Mouse (Mus musculus) hindbrain, embryonic 13.5 days (tissue): ENCODE results near the gene Dnase1. TPM values are rescaled to one million over a fixed set of nuclear protein-coding genes. Genes with fewer than 3 reads are reported as not detected.

ENCODE experiments used
- microRNA-seq: library from miRNA; unstranded; fragments of <30 nt; microRNA quantifications from one replicate; pipeline ENCODE4, GENCODE M21; 2016
- polyA plus RNA-seq: library from polyadenylated mRNA; unstranded; fragments of >200 nt; fragmentation: Nextera tagmentation; extraction: Ambion mirVana; gene quantifications from 2 replicates; pipeline ENCODE4 v1.2.1, GENCODE M21; 2015

Gene Dnase1
- polyA plus RNA-seq, 1 experiment from 2014 or later = 5.3 TPM

Small RNAs within 50 kb of the gene (microRNA-seq; reads per million reads assigned to microRNA genes)
- not detected for gene Gm23413

Other genes starting within 250 kb of the Dnase1 start
- not detected in 2 replicates for gene Olfr15, start 206.1 kb upstream of the Dnase1 start, polyA plus RNA-seq
- gene Zfp174, start 189.7 kb upstream of the Dnase1 start, polyA plus RNA-seq = 2.0 TPM in 2 replicates
- gene Naa60, start 164.6 kb upstream of the Dnase1 start, polyA plus RNA-seq = 80.0 and 83.1 TPM in 2 replicates
- gene Zfp597, start 152.4 kb upstream of the Dnase1 start, polyA plus RNA-seq = 14.2 and 18.4 TPM in 2 replicates
- 5.1 and 6.3 TPM in 2 replicates for gene Gm20695, start 152.3 kb upstream of the Dnase1 start, polyA plus RNA-seq
- gene 1700037C18Rik, start 128.3 kb upstream of the Dnase1 start, polyA plus RNA-seq = 9.9 and 11.9 TPM in 2 replicates
- 34.4 and 35.8 TPM in 2 replicates for gene Cluap1, start 128.1 kb upstream of the Dnase1 start, polyA plus RNA-seq
- 0.74 and 1.1 TPM in 2 replicates for gene Nlrc3, start 60.3 kb upstream of the Dnase1 start, polyA plus RNA-seq
- gene Slx4, start 33.2 kb upstream of the Dnase1 start, polyA plus RNA-seq = 21.5 and 23.3 TPM in 2 replicates
- 47.2 and 48.7 TPM in 2 replicates for gene Trap1, start 40.9 kb downstream of the Dnase1 start, polyA plus RNA-seq
- gene Crebbp, start 177.1 kb downstream of the Dnase1 start, polyA plus RNA-seq = 41.2 and 41.6 TPM in 2 replicates